Mouse (Mus musculus) liver, embryonic 14.5 days (tissue): ENCODE results near the gene Amer2.

Experiments
- CTCF ChIP-seq: IDR thresholded peaks from 2 replicates; pipeline ENCODE4 v1.5.1; 2016; ENCODE audit warnings: antibody characterized with exemption, low read depth, control low read depth
- EP300 ChIP-seq: IDR thresholded peaks from 2 replicates; pipeline ENCODE4 v1.6.1; 2016; ENCODE audit warnings: antibody characterized with exemption, low read depth

- TF ChIP-seq CTCF (no peak), EP300 (no peak)
Measured at GRCm38 (mm10) chr14:60358347-60358746, 14.7 kb upstream of the Amer2 start.
